Mouse (Mus musculus): Measurements from ENCODE around the gene Rpf2. TPM values are rescaled to one million over a fixed set of nuclear protein-coding genes. Genes with fewer than 3 reads are reported as not detected.
A peak's percentile ranks its signal among the peaks of the same experiment; 100 is the strongest.

Rpf2 gene
- polyA plus RNA-seq, 1 experiment from 2014 or later, result 72.9 TPM

- Histone ChIP-seq H3K9me3 (no peaks in the 10 kb centered on the region), H3K27me3 (no peaks in the 10 kb centered on the region), H3K9ac (no peak overlapping the region), H3K27ac (no peak overlapping the region), H3K4me2 (no peak overlapping the region), H3K4me1 (no peaks in the 10 kb centered on the region), H3K36me3 (replicated peaks) (peaks cover 72% of the 10 kb centered on the region), H3K4me3 (replicated peaks) (no peak overlapping the region)
- 98% methylated on average over 5 of the region's 5 CpGs for WGBS
- no peak for ATAC-seq (ENCODE audit: low FRiP score)
Observed at GRCm38 (mm10) chr10:40237826-40238225, 9.0 kb downstream of the Rpf2 start.

GRCm38 (mm10) chr10:40233241-40233640, 13.6 kb downstream of the Rpf2 start:
- H3K36me3 ChIP-seq (replicated peaks), result peaks cover 80% of the 10 kb centered on the region

GRCm38 (mm10) chr10:40232442-40232841, 14.4 kb downstream of the Rpf2 start:
- H3K27ac ChIP-seq, result no peak overlapping the region
- no peaks in the 10 kb centered on the region for H3K9me3 ChIP-seq
- WGBS, result 94% methylated on average over 7 of the region's 7 CpGs
- H3K27me3 ChIP-seq, result no peaks in the 10 kb centered on the region
- no peak overlapping the region for H3K4me3 ChIP-seq (replicated peaks)
- no peak for ATAC-seq (ENCODE audit: low FRiP score)
- no peak overlapping the region for H3K4me2 ChIP-seq
- no peak overlapping the region for H3K9ac ChIP-seq
- no peaks in the 10 kb centered on the region for H3K4me1 ChIP-seq
- H3K36me3 ChIP-seq (replicated peaks), result peaks cover 79% of the 10 kb centered on the region

More at GRCm38 (mm10) chr10:40233241-40233640, 13.6 kb downstream of the Rpf2 start:
- Histone ChIP-seq H3K4me1 (no peaks in the 10 kb centered on the region), H3K9ac (no peak overlapping the region), H3K27ac (no peak overlapping the region), H3K27me3 (no peaks in the 10 kb centered on the region), H3K9me3 (no peaks in the 10 kb centered on the region), H3K4me3 (replicated peaks) (no peak overlapping the region), H3K4me2 (no peak overlapping the region)
- WGBS, result 89% methylated on average over 3 of the region's 3 CpGs
- ATAC-seq (ENCODE audit: low FRiP score), result no peak

- no peak for ATAC-seq (ENCODE audit: low FRiP score)
- peaks cover 81% of the 10 kb centered on the region for H3K36me3 ChIP-seq (replicated peaks)
Observed at GRCm38 (mm10) chr10:40229725-40230124, 17.1 kb downstream of the Rpf2 start.

GRCm38 (mm10) chr10:40227660-40228303, 19.1 kb downstream of the Rpf2 start:
- Histone ChIP-seq H3K4me1 (no peaks in the 10 kb centered on the region), H3K9ac (no peak overlapping the region), H3K27me3 (no peaks in the 10 kb centered on the region), H3K4me2 (no peak overlapping the region), H3K4me3 (replicated peaks) (no peak overlapping the region), H3K27ac (no peak overlapping the region), H3K9me3 (no peaks in the 10 kb centered on the region), H3K36me3 (replicated peaks) (peaks cover 88% of the 10 kb centered on the region)
- 88% methylated on average over 4 of the region's 4 CpGs for WGBS
- no peak for ATAC-seq (ENCODE audit: low FRiP score)

More at GRCm38 (mm10) chr10:40229725-40230124, 17.1 kb downstream of the Rpf2 start:
- WGBS, result 90% methylated on average over 1 of the region's 1 CpGs
- Histone ChIP-seq H3K27me3 (no peaks in the 10 kb centered on the region), H3K27ac (no peak overlapping the region), H3K4me3 (replicated peaks) (no peak overlapping the region), H3K4me1 (no peaks in the 10 kb centered on the region), H3K9ac (no peak overlapping the region), H3K9me3 (no peaks in the 10 kb centered on the region), H3K4me2 (no peak overlapping the region)

GRCm38 (mm10) chr10:40218874-40219273, 28.0 kb downstream of the Rpf2 start:
- no peaks in the 10 kb centered on the region for H3K27me3 ChIP-seq
- 82% methylated on average over 3 of the region's 3 CpGs for WGBS
- no peaks in the 10 kb centered on the region for H3K4me1 ChIP-seq
- H3K4me2 ChIP-seq, result no peak overlapping the region
- ATAC-seq (ENCODE audit: low FRiP score), result no peak
- H3K4me3 ChIP-seq (replicated peaks), result no peak overlapping the region
- H3K9ac ChIP-seq, result no peak overlapping the region
- peaks cover 28% of the 10 kb centered on the region for H3K36me3 ChIP-seq (replicated peaks)
- no peak overlapping the region for H3K27ac ChIP-seq
- H3K9me3 ChIP-seq, result no peaks in the 10 kb centered on the region

- ATAC-seq (ENCODE audit: low FRiP score), result peak; percentile 76
- Histone ChIP-seq H3K27me3 (0 out of 2 replicates have a peak, but pooled peaks cover 6% of the 10 kb centered on the region), H3K9ac (no peak overlapping the region), H3K36me3 (replicated peaks) (no peaks in the 10 kb centered on the region), H3K9me3 (no peaks in the 10 kb centered on the region), H3K4me2 (no peak overlapping the region), H3K4me1 (no peaks in the 10 kb centered on the region), H3K4me3 (replicated peaks) (no peak overlapping the region), H3K27ac (no peak overlapping the region)
- WGBS, result 40% methylated on average over 13 of the region's 13 CpGs
Observed at GRCm38 (mm10) chr10:40212443-40213169, 34.2 kb downstream of the Rpf2 start.

- Histone ChIP-seq H3K9me3 (no peaks in the 10 kb centered on the region), H3K27ac (no peak overlapping the region), H3K27me3 (no peaks in the 10 kb centered on the region), H3K36me3 (replicated peaks) (no peaks in the 10 kb centered on the region), H3K4me2 (no peak overlapping the region), H3K4me1 (no peaks in the 10 kb centered on the region), H3K4me3 (replicated peaks) (no peak overlapping the region), H3K9ac (no peak overlapping the region)
- WGBS, result 91% methylated on average over 6 of the region's 6 CpGs
- no peak for ATAC-seq (ENCODE audit: low FRiP score)
Observed at GRCm38 (mm10) chr10:40195001-40195400, 51.8 kb downstream of the Rpf2 start.

- Histone ChIP-seq H3K9ac (no peak overlapping the region), H3K27me3 (no peaks in the 10 kb centered on the region), H3K4me2 (no peak overlapping the region), H3K4me3 (replicated peaks) (no peak overlapping the region), H3K36me3 (replicated peaks) (no peaks in the 10 kb centered on the region), H3K4me1 (no peaks in the 10 kb centered on the region), H3K27ac (no peak overlapping the region), H3K9me3 (no peaks in the 10 kb centered on the region)
- 71% methylated on average over 18 of the region's 18 CpGs for WGBS
- no peak for ATAC-seq (ENCODE audit: low FRiP score)
Observed at GRCm38 (mm10) chr10:40192010-40192935, 54.6 kb downstream of the Rpf2 start.

GRCm38 (mm10) chr10:40191338-40191979, 55.4 kb downstream of the Rpf2 start:
- Histone ChIP-seq H3K27ac (no peak overlapping the region), H3K4me3 (replicated peaks) (no peak overlapping the region)
- 70% methylated on average over 22 of the region's 22 CpGs for WGBS

GRCm38 (mm10) chr10:40190871-40191270, 56.0 kb downstream of the Rpf2 start:
- Histone ChIP-seq H3K4me3 (replicated peaks) (no peak overlapping the region), H3K27ac (no peak overlapping the region), H3K9me3 (no peaks in the 10 kb centered on the region), H3K4me2 (no peak overlapping the region), H3K36me3 (replicated peaks) (no peaks in the 10 kb centered on the region), H3K9ac (no peak overlapping the region), H3K27me3 (no peaks in the 10 kb centered on the region), H3K4me1 (no peaks in the 10 kb centered on the region)
- no peak for ATAC-seq (ENCODE audit: low FRiP score)
- 87% methylated on average over 8 of the region's 8 CpGs for WGBS

More at GRCm38 (mm10) chr10:40191338-40191979, 55.4 kb downstream of the Rpf2 start:
- H3K9ac ChIP-seq, result no peak overlapping the region
- H3K36me3 ChIP-seq (replicated peaks), result no peaks in the 10 kb centered on the region
- no peaks in the 10 kb centered on the region for H3K9me3 ChIP-seq
- ATAC-seq (ENCODE audit: low FRiP score), result no peak
- no peaks in the 10 kb centered on the region for H3K4me1 ChIP-seq
- H3K4me2 ChIP-seq, result no peak overlapping the region
- H3K27me3 ChIP-seq, result no peaks in the 10 kb centered on the region

GRCm38 (mm10) chr10:40189689-40190088, 57.1 kb downstream of the Rpf2 start:
- Histone ChIP-seq H3K27ac (no peak overlapping the region), H3K9me3 (no peaks in the 10 kb centered on the region), H3K36me3 (replicated peaks) (no peaks in the 10 kb centered on the region), H3K4me3 (replicated peaks) (no peak overlapping the region), H3K9ac (no peak overlapping the region), H3K27me3 (no peaks in the 10 kb centered on the region), H3K4me1 (no peaks in the 10 kb centered on the region), H3K4me2 (no peak overlapping the region)
- WGBS, result 95% methylated on average over 2 of the region's 2 CpGs
- ATAC-seq (ENCODE audit: low FRiP score), result no peak
